Comparison of ENCODE assay signal across 33 mouse cellular contexts in genomic region chr10:25589316-25589645, GRCm38 (mm10). TPM values are rescaled to one million over a fixed set of nuclear protein-coding genes. Genes with fewer than 3 reads are reported as not detected.
DNase-seq lines count a peak whose midpoint lies in the region; ATAC-seq and TF ChIP-seq lines count a peak whose summit lies in the region.
"Had no signal": no experiment of that assay in that cellular context is flagged by ENCODE, and none has a peak within 500 bp of the region (broad histone marks: within the 10 kb centered on the region; RNA-seq: fewer than 3 reads in every experiment).

No protein-coding gene starts in this region.

- TF ChIP-seq CTCF in hindbrain, postnatal 0 days (IDR thresholded peaks at IDR 0.05; ENCODE audit: low read depth), result no peak

- H3K9me3 ChIP-seq in hindbrain, postnatal 0 days (ENCODE audit: low read length), result no peaks in the 10 kb centered on the region
- H3K9me3 ChIP-seq in hindbrain, embryonic 10.5 days, result no peaks in the 10 kb centered on the region
- no peaks in the 10 kb centered on the region for H3K9me3 ChIP-seq in midbrain, embryonic 14.5 days (ENCODE audit: control insufficient read depth, low read length)
- no peaks in the 10 kb centered on the region for H3K9me3 ChIP-seq in midbrain, embryonic 16.5 days (replicated peaks; ENCODE audit: control insufficient read depth, low read length, poor library complexity, severe bottlenecking)
- H3K9me3 ChIP-seq: embryonic facial prominence, embryonic 10.5 days; embryonic facial prominence, embryonic 13.5 days; forebrain, embryonic 13.5 days; heart, embryonic 12.5 days; heart, embryonic 15.5 days had no signal

- peak; percentile 19 for DNase-seq in hindbrain, postnatal 0 days (ENCODE audit: low spot score)
- no peak for DNase-seq in hindbrain, embryonic 10.5 days (ENCODE audit: low spot score)
- DNase-seq in midbrain, embryonic 14.5 days, result peak; percentile 18
- DNase-seq in ES-CJ7 (ENCODE audit: low read depth, low spot score) (peak; percentile 42), R1 (ENCODE audit: low read depth, low spot score) (peak; percentile 79)
- DNase-seq: adrenal gland, adult 2 months; adrenal gland, postnatal 14 days; B cell, adult 2 months; cerebellum, adult 18-20 months; cerebellum, adult 9-10 months; cerebellum, postnatal 14 days; embryo, embryonic 11 days; gastrocnemius, postnatal 25 days; heart, adult 18-20 months; heart, postnatal 10 days; heart, postnatal 36 days; kidney, adult 11 months had no signal

- 0 out of 2 replicates have a peak, but pooled peaks have one; percentile 10 for ATAC-seq in hindbrain, postnatal 0 days
- no peak for ATAC-seq in midbrain, embryonic 14.5 days (ENCODE audit: low FRiP score, low TSS enrichment)
- ATAC-seq in midbrain, embryonic 16.5 days, result no peak
- ATAC-seq in cerebellum, adult (ENCODE audit: insufficient number of reproducible peaks, low FRiP score, low TSS enrichment), result no peak
- ATAC-seq in erythroblast, adult 5-6 weeks (replicated peaks; ENCODE audit: low FRiP score, poor library complexity, severe bottlenecking), result no peak
- ATAC-seq: forebrain, embryonic 13.5 days had no signal

- no peaks in the 10 kb centered on the region for H3K27me3 ChIP-seq in hindbrain, postnatal 0 days (ENCODE audit: insufficient read depth, low read length)
- no peaks in the 10 kb centered on the region for H3K27me3 ChIP-seq in hindbrain, embryonic 10.5 days (ENCODE audit: insufficient read depth, poor library complexity, severe bottlenecking)
- H3K27me3 ChIP-seq in midbrain, embryonic 14.5 days (ENCODE audit: control insufficient read depth, insufficient read depth, low read length), result no peaks in the 10 kb centered on the region
- H3K27me3 ChIP-seq in midbrain, embryonic 16.5 days (ENCODE audit: control insufficient read depth, insufficient read depth, low read depth, low read length), result no peaks in the 10 kb centered on the region
- H3K27me3 ChIP-seq: CH12.LX; embryonic facial prominence, embryonic 13.5 days; forebrain, embryonic 13.5 days; heart, embryonic 12.5 days; heart, embryonic 15.5 days had no signal

- H3K27ac ChIP-seq in hindbrain, postnatal 0 days, result no peak overlapping the region
- no peak overlapping the region for H3K27ac ChIP-seq in hindbrain, embryonic 10.5 days
- H3K27ac ChIP-seq in midbrain, embryonic 14.5 days (replicated peaks; ENCODE audit: low read depth, low read length), result no peak overlapping the region
- no peak overlapping the region for H3K27ac ChIP-seq in midbrain, embryonic 16.5 days (ENCODE audit: low read length)
- H3K27ac ChIP-seq: embryonic facial prominence, embryonic 10.5 days; embryonic facial prominence, embryonic 13.5 days; forebrain, embryonic 10.5 days; forebrain, embryonic 13.5 days; heart, embryonic 15.5 days; hindbrain, embryonic 14.5 days had no signal

- no peak overlapping the region for H3K9ac ChIP-seq in hindbrain, postnatal 0 days (replicated peaks; ENCODE audit: low read length)
- no peak overlapping the region for H3K9ac ChIP-seq in midbrain, embryonic 14.5 days (replicated peaks; ENCODE audit: low read length)
- no peak overlapping the region for H3K9ac ChIP-seq in midbrain, embryonic 16.5 days (ENCODE audit: low read depth, low read length)
- H3K9ac ChIP-seq: embryonic facial prominence, embryonic 13.5 days; forebrain, embryonic 13.5 days; heart, embryonic 12.5 days; heart, embryonic 15.5 days; hindbrain, embryonic 14.5 days had no signal

- 83% methylated on average over 2 of the region's 2 CpGs for WGBS in hindbrain, postnatal 0 days
- WGBS in hindbrain, embryonic 10.5 days, result 88% methylated on average over 2 of the region's 2 CpGs
- 87% methylated on average over 2 of the region's 2 CpGs for WGBS in midbrain, embryonic 14.5 days
- WGBS in midbrain, embryonic 16.5 days, result 83% methylated on average over 2 of the region's 2 CpGs

- H3K4me3 ChIP-seq in hindbrain, postnatal 0 days (ENCODE audit: low read length), result no peak overlapping the region
- no peak overlapping the region for H3K4me3 ChIP-seq in hindbrain, embryonic 10.5 days
- no peak overlapping the region for H3K4me3 ChIP-seq in midbrain, embryonic 14.5 days (replicated peaks; ENCODE audit: low read depth, low read length)
- no peak overlapping the region for H3K4me3 ChIP-seq in midbrain, embryonic 16.5 days (ENCODE audit: low read depth, low read length)
- H3K4me3 ChIP-seq: embryonic facial prominence, embryonic 10.5 days; embryonic facial prominence, embryonic 13.5 days; forebrain, embryonic 10.5 days; forebrain, embryonic 13.5 days; heart, embryonic 12.5 days; heart, embryonic 15.5 days had no signal

- H3K4me2 ChIP-seq in hindbrain, postnatal 0 days (ENCODE audit: low read depth, low read length), result no peak overlapping the region
- no peak overlapping the region for H3K4me2 ChIP-seq in midbrain, embryonic 14.5 days (ENCODE audit: low read length)
- no peak overlapping the region for H3K4me2 ChIP-seq in midbrain, embryonic 16.5 days (ENCODE audit: low read length)
- H3K4me2 ChIP-seq: embryonic facial prominence, embryonic 13.5 days; forebrain, embryonic 13.5 days; heart, embryonic 12.5 days; heart, embryonic 15.5 days; hindbrain, embryonic 14.5 days had no signal

- no peaks in the 10 kb centered on the region for H3K4me1 ChIP-seq in hindbrain, postnatal 0 days (ENCODE audit: insufficient read depth, low read length)
- H3K4me1 ChIP-seq in hindbrain, embryonic 10.5 days (replicated peaks), result no peaks in the 10 kb centered on the region
- no peaks in the 10 kb centered on the region for H3K4me1 ChIP-seq in midbrain, embryonic 14.5 days (ENCODE audit: control insufficient read depth, insufficient read depth, low read length)
- no peaks in the 10 kb centered on the region for H3K4me1 ChIP-seq in midbrain, embryonic 16.5 days (ENCODE audit: control insufficient read depth, insufficient read depth, low read length)
- H3K4me1 ChIP-seq: embryonic facial prominence, embryonic 10.5 days; embryonic facial prominence, embryonic 13.5 days; forebrain, embryonic 10.5 days; forebrain, embryonic 13.5 days; heart, embryonic 12.5 days; heart, embryonic 15.5 days had no signal

- H3K36me3 ChIP-seq in hindbrain, postnatal 0 days (ENCODE audit: insufficient read depth, low read length), result no peaks in the 10 kb centered on the region
- no peaks in the 10 kb centered on the region for H3K36me3 ChIP-seq in hindbrain, embryonic 10.5 days
- H3K36me3 ChIP-seq in midbrain, embryonic 14.5 days (ENCODE audit: control insufficient read depth, insufficient read depth, low read length), result no peaks in the 10 kb centered on the region
- H3K36me3 ChIP-seq in midbrain, embryonic 16.5 days (ENCODE audit: control insufficient read depth, insufficient read depth, low read length), result no peaks in the 10 kb centered on the region
- H3K36me3 ChIP-seq: embryonic facial prominence, embryonic 10.5 days; embryonic facial prominence, embryonic 13.5 days; forebrain, embryonic 10.5 days; heart, embryonic 12.5 days; heart, embryonic 15.5 days had no signal

RNA-seq across cellular contexts. Expression of gene Smlr1, which starts 53.2 kb away (rescaled TPM):
- total RNA-seq in hindbrain, postnatal 0 days (2014; rRNA removed), result not detected in 2 replicates
- polyA plus RNA-seq in hindbrain, postnatal 0 days (2015; fragmentation: Nextera tagmentation; extraction: Ambion mirVana), result not detected in 2 replicates
- polyA plus RNA-seq in hindbrain, embryonic 10.5 days (2016; fragmentation: Nextera tagmentation; extraction: Ambion mirVana), result not detected in 2 replicates
- polyA plus RNA-seq in midbrain, embryonic 14.5 days (2014; fragmentation: Nextera tagmentation; extraction: Ambion mirVana), result not detected in 2 replicates
- 0.13 TPM in 1 of 2 replicates, not detected in the other for polyA plus RNA-seq in midbrain, embryonic 16.5 days (2015; fragmentation: Nextera tagmentation; extraction: Ambion mirVana)
- total RNA-seq in erythroblast, adult 5-6 weeks (2015; ENCODE audit: low replicate concordance), result not detected in 2 replicates
- total RNA-seq in erythroblast, adult 5-6 weeks (2017; ENCODE audit: low replicate concordance), result 0.17 TPM in 1 of 2 replicates, not detected in the other
- total RNA-seq: adrenal gland, adult 2 months; CH12.LX; gastrocnemius, adult 8-10 months; gastrocnemius, postnatal 25 days; heart, adult 18-20 months; heart, postnatal 10 days; heart, postnatal 36 days had no signal
- polyA plus RNA-seq: adrenal gland, adult 2 months; cortical plate, adult 2 months; embryonic facial prominence, embryonic 10.5 days; embryonic facial prominence, embryonic 13.5 days; forebrain, embryonic 10.5 days; forebrain, embryonic 13.5 days; gonadal fat pad, adult 2 months; heart, embryonic 12.5 days; heart, embryonic 15.5 days; hindbrain, embryonic 11.5 days; hindbrain, embryonic 14.5 days; intestine, embryonic 14.5 days had no signal
